Mouse (Mus musculus): Measurements from ENCODE around the gene Dnajc21.

DNA sequence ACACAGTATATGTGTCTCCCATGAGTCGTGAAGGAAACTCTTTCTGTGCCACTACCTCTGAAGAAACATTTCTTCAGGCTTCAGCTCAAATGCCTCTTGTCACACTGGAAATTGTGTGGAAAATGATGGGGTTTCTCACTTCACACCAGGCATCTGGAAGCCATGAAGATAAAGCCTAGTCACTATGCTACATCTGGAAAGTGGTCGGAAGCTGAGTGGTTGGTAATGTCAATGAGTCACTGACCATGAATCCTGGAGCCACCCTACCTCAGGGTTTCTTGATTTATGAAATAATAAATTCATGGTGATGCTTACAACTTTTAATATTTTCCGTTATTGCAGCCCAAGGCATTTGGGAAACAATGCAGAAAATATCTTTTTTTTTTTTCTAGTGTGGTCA, 60.5 kb downstream of the Dnajc21 start:
- TF ChIP-seq POLR2A (IDR thresholded peaks at IDR 0.05; ENCODE audit: control insufficient read depth, low read depth, low read length) (no peak), CTCF (IDR thresholded peaks at IDR 0.05; ENCODE audit: control insufficient read depth, insufficient read depth, insufficient replicate concordance, low read depth, low read length) (no peak)

Measured in testis, adult 2 months (tissue).